Mouse (Mus musculus) frontal cortex, adult 2 months (tissue): ENCODE data around the gene Cdca3. TPM values are rescaled to one million over a fixed set of nuclear protein-coding genes. Genes with fewer than 3 reads are reported as not detected.
A peak's percentile ranks its signal among the peaks of the same experiment; 100 is the strongest.
"Not testable (repeated sequence)": the region's sequence is repeated elsewhere in the genome, so short reads cannot be mapped to it uniquely, and the experiment has no call there.

Source experiments
- DNase-seq, 2 experiments: peaks; one replicate each; pipeline ENCODE4 v3.0.0; 2022; ENCODE audit warnings: low spot score in 1 of 2; ENCODE audit errors: extremely low spot score in 1 of 2
- polyA plus RNA-seq: library from polyadenylated mRNA; depleted of rRNA; stranded (reverse); fragments of >200 nt; gene quantifications from 2 replicates; pipeline ENCODE4 v1.2.3, GENCODE M21; 2012

The Cdca3 gene
- polyA plus RNA-seq, 1 experiment, result 2.2 TPM

DNA sequence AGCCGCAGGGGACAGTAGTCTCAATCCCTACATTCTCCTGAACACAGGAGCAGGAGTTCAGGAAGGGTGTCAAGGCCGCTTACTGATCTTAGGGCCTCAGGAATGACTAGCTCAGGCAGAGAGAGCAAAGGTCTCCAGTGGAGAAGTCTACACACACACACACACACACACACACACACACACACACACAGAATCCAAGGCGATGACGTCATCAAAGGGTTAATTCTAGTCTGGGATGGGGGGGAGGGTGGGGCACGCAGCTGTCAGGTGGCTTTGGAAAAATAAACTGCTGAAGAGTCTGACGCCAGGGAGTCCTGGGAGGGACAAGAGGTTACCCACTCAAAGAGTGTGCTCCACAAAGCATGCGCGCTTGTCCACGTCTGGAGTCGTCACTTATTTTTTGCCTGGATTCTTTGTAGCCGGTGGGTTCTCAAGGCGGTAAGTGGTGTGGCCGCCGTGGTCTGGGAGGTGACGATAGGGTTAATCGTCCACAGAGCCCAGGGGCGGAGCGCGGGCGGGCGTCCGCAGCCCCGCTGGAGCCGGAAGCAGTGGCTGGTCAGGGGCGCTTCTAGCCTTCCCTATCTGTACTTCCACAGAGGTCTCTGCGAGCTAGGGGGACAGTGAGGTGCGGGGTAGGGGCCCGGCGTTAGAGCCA, 20.9 kb upstream of the Cdca3 start, which contains the start of gene Spsb2:
Spsb2 (plus strand) TSS at position 304 of the 655 bp plus-strand sequence.
- DNase-seq, result no peak

DNA sequence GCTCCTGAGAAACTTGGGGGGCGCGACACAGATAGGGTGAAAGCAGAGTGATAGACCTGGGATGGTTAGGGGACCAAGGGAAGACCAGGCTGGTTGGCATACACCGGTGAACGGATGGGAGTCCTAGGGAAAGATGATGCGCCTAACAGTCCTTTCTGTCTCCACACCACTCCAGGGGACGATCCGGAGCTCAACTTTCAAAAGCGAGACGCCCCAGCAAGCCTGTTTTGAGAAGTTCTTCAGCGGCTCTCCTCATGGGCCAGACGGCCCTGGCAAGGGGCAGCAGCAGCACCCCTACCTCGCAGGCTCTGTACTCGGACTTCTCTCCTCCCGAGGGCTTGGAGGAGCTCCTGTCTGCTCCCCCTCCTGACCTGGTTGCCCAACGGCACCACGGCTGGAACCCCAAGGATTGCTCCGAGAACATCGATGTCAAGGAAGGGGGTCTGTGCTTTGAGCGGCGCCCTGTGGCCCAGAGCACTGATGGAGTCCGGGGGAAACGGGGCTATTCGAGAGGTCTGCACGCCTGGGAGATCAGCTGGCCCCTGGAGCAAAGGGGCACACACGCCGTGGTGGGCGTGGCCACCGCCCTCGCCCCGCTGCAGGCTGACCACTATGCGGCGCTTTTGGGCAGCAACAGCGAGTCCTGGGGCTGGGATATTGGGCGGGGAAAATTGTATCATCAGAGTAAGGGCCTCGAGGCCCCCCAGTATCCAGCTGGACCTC, 20.1 kb upstream of the Cdca3 start:
- DNase-seq, result peak in 1 of 2 experiments; percentile 69

DNA sequence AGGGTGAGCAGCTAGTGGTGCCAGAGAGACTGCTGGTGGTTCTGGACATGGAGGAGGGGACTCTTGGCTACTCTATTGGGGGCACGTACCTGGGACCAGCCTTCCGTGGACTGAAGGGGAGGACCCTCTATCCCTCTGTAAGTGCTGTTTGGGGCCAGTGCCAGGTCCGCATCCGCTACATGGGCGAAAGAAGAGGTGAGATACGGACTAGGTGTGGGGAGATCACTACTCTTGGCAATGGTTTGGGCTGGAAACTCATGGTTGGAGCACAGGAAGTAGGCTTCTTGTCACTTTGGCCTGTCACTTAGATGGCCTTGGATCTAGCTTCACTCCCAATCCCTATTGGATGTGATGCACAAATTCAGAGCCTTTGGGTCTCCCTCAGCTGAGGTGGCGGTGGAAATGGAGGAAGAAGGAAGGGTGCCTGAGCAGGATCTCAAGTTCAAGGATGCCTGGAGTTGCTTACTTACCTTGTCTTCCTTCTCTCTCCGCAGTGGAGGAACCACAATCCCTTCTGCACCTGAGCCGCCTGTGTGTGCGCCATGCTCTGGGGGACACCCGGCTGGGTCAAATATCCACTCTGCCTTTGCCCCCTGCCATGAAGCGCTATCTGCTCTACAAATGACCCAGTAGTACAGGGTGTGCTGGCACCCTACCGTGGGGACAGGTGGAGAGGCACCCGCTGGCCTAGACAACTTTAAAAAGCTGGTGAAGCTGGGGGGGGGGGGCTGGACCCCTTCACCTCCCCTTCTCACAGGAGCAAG, 19.4 kb upstream of the Cdca3 start:
- DNase-seq, result no peak

DNA sequence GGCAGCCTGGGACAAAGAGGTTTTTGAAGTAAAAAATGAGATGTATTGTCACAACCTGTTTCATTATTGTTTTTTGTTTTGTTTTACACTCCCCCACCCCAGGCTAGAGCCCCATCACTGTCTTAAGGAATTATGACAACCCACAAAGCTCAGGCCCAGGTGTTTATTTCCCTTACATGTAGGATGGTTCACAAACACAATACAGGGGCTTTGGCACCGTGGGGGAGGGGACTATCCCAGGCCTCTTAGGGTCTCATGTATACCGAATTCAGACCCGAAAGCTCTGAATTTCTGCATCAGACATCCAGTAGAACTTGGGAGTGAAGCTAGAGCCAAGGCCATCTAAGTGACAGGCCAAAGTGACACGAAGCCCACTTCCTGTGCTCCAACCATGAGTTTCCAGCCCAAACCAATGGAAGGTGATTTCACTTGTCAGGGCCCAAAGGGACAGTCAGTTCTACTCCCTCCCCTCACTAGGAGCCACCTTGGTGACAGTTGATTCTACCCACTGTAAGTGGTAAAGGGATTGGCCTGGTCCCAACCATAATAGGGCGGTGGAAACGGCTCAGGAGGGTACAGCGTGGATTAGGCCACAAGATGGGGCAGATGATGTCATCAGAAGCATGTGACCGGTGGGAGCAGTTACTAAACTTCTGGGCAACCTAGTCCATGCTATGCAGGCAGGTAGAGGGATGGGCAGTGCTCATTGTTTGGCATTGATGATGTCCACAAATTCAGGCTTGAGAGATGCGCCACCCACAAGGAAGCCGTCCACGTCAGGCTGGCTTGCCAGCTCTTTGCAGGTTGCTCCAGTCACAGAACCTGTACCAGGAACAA, 18.6 kb upstream of the Cdca3 start:
- not testable (repeated sequence) for DNase-seq

GRCm38 (mm10) chr6:124811403-124811665, 18.0 kb upstream of the Cdca3 start:
- DNase-seq, result no peak

DNA sequence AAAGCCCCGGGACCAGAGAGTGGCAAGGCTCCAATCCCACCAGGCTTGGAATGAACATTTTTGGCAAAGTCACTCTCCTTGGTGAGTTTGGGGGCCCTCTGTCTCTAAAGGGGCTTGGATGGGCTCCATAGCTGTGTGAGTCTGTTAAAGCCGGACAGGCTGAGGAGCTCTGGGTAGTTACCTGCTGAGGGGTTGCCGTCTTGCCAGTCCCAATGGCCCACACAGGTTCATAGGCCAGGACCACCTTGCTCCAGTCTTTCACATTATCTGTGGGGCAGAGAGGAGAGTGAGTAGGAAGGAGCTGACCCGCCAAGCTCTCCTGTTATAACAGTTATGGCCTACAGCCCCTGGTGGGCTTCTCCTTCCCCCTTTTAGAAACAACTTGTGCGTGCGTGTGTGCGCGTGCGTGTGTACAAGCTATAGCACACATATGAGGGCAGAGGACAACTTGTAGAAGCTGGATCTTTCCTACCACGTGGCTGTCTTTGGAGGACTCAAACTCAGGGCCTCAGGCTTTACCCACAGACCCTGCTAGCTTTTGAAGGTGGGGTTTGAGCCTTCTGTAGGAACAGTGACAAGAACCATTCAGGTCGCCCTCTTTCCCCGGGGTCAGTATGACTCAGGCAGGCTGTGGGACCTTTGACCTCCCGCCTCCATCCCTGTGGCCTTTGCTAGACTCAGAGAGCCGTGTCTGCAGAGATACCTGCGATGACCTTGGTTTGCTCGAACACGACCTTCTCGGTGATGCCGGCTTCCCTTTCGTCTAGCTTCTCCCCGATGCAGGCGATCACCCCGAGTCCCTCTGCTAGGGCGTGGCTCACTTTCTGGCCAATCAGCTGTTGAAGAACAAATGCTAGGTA, 17.4 kb upstream of the Cdca3 start:
- DNase-seq, result no peak

- DNase-seq, result no peak
Observed at GRCm38 (mm10) chr6:124812848-124813247, 16.5 kb upstream of the Cdca3 start.

- DNase-seq, result peak in 1 of 2 experiments; percentile 80
Observed at GRCm38 (mm10) chr6:124813496-124813895, 15.9 kb upstream of the Cdca3 start.

- DNase-seq, result peak; percentile 83 to 93
Observed at GRCm38 (mm10) chr6:124813933-124814332, 15.4 kb upstream of the Cdca3 start, which contains the start of gene Tpi1. Tpi1 (minus strand) TSS chr6:124814296.

GRCm38 (mm10) chr6:124814448-124814847, 14.9 kb upstream of the Cdca3 start:
- no peak for DNase-seq

GRCm38 (mm10) chr6:124814858-124815774, 14.2 kb upstream of the Cdca3 start:
- DNase-seq, result no peak

DNA sequence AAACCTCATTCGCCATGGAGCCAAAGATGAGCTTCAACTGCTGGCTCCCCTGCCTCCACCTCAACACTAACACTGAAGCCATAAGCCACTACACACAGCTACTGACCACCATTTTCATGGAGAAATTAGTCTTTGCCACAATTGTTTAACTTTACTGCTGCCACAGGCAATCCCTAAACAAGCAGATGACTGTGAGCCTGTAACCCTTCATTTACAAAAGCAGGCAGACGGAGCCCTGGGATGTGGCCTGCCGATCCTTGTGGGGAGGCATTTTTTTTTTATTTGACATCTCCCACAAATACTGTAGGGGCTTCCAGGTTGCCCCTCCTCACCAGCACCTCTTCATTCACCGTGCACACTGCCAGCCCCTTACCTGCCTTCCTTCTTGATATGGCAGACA, 12.7 kb upstream of the Cdca3 start:
- no peak for DNase-seq

DNA sequence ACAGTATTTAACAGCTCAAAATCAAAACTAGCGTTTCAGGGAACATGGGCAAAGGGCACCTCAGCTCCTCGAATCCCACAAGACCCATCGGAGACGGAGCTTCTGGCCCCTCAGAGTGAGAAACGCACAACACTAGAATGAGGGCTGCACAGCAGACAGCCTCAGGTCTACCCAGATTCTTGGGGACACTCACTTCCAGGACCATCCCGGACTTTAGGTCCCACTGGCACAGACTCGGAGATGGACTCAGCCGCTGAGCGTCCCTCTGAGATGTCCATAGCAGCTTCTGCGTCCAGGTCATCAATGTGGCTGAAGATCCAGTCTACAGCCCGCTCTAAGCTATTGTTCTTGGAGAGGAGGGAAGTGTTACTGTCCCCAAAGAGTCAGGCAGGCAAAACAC, 12.2 kb upstream of the Cdca3 start:
- DNase-seq, result no peak

GRCm38 (mm10) chr6:124817563-124817962, 11.8 kb upstream of the Cdca3 start:
- no peak for DNase-seq

- DNase-seq, result no peak
Observed at GRCm38 (mm10) chr6:124817971-124818370, 11.4 kb upstream of the Cdca3 start.

DNA sequence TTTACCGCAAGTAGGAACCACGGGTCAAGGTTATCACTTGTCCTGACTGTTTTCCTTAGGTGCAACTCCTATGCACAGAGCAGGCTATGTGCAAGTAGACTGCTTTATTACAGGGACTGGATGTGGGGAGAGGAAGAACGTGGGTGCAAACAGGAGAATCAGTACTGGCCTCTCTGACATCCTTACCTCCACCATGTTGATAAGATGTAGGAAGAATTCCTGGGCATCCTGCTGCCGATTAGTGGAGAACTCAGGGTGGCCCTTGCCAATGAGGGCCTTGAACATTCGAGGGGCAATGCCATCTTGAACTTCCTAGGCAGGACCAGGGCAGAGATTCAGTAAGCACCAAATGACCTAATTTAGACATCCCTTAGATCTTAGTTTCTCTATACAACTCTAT, 8.5 kb upstream of the Cdca3 start:
- no peak for DNase-seq

DNA sequence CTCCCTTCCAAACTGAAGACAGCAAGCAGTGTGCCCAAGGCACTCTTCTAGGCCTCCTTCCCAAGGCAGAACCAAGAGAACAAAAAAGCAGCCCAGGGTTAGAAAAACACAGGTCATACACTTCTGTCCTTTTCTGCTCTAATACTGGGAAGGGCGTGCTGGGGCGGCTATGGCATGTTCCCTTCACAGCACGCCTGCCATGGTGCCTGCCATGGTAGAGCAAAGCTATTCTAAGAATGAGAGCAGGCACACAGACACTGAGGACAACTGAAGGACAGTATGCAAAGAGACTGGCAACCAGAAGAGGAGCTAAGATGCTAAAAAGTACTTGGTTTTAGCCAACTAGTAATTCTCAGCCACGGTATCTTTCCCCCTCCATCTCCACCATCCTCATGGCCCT, 7.3 kb upstream of the Cdca3 start:
- DNase-seq, result no peak

- DNase-seq, result peak in 1 of 2 experiments; percentile 50
Observed at GRCm38 (mm10) chr6:124828101-124828592, 1.2 kb upstream of the Cdca3 start.
